ENCODE assay signal across 15 mouse cellular contexts in the genomic region with DNA sequence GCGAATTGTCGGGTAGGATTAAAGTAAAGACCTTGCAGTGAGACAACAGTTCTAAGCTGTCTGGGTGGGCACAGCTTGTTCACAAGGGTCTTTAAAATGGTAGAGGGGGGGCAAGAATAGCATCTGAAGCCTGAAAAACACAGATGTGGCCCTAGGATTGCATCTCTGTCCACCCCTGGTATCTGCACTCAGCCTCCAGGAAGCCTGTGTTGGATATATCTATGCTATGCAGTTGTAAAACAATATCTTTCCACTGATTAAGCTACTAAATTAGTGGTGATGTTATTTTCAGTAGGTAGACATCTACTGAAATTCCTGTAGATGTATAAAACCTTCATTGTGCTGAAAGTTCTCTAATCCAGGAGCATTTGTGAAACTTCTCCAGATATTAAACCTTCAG.
"Had no signal": no experiment of that assay in that cellular context is flagged by ENCODE, and none has a peak within 500 bp of the region (broad histone marks: within the 10 kb centered on the region; RNA-seq: fewer than 3 reads in every experiment).

No protein-coding gene starts in this region.

- H3K4me1 ChIP-seq: limb, embryonic 12.5 days; lung, embryonic 15.5 days; neural tube, embryonic 15.5 days had no signal

- H3K9ac ChIP-seq: limb, embryonic 12.5 days; lung, embryonic 15.5 days; neural tube, embryonic 15.5 days had no signal

- DNase-seq: kidney, adult 9 months; kidney, postnatal 36 days; layer of hippocampus, adult 9-11 months; layer of hippocampus, postnatal 36 days; lung, postnatal 14 days; midbrain, embryonic 14.5 days; right cerebral cortex, adult 18-20 months had no signal

- H3K4me3 ChIP-seq: limb, embryonic 12.5 days; lung, embryonic 15.5 days; myocyte; neural tube, embryonic 15.5 days had no signal

- H3K9me3 ChIP-seq: limb, embryonic 12.5 days; lung, embryonic 15.5 days; neural tube, embryonic 15.5 days had no signal

- H3K27me3 ChIP-seq: limb, embryonic 12.5 days; lung, embryonic 15.5 days; neural tube, embryonic 15.5 days had no signal

- ATAC-seq: intestine, postnatal 0 days had no signal

- H3K36me3 ChIP-seq: limb, embryonic 12.5 days; lung, embryonic 15.5 days; neural tube, embryonic 15.5 days had no signal

- H3K4me2 ChIP-seq: limb, embryonic 12.5 days; lung, embryonic 15.5 days; neural tube, embryonic 15.5 days had no signal

- H3K27ac ChIP-seq: kidney, postnatal 0 days; limb, embryonic 12.5 days; lung, embryonic 15.5 days; macrophage; neural tube, embryonic 15.5 days; stomach, postnatal 0 days had no signal
